In genomic region chr5:106083786-106084185, GRCm38 (mm10) we compare ENCODE assay signal across 25 mouse cellular contexts.
"Had no signal": no experiment of that assay in that cellular context is flagged by ENCODE, and none has a peak within 500 bp of the region (broad histone marks: within the 10 kb centered on the region; RNA-seq: fewer than 3 reads in every experiment).

No protein-coding gene starts in this region.

- DNase-seq: gastrocnemius, adult 2 months; gastrocnemius, postnatal 10 days; gastrocnemius, postnatal 25 days; heart, adult 2 months; heart, postnatal 10 days; kidney, adult 11 months; kidney, adult 2 months; kidney, adult 9 months; kidney, postnatal 14 days; kidney, postnatal 36 days; layer of hippocampus, adult 9-11 months; layer of hippocampus, postnatal 36 days; liver had no signal

- H3K9ac ChIP-seq: heart, embryonic 12.5 days; hindbrain, embryonic 13.5 days; hindbrain, embryonic 15.5 days; kidney, embryonic 15.5 days; limb, embryonic 12.5 days; liver, embryonic 12.5 days; liver, embryonic 14.5 days had no signal

- H3K27me3 ChIP-seq: heart, embryonic 12.5 days; hindbrain, embryonic 13.5 days; hindbrain, embryonic 15.5 days; kidney, embryonic 15.5 days; limb, embryonic 12.5 days; liver, embryonic 12.5 days had no signal

- H3K36me3 ChIP-seq: heart, embryonic 12.5 days; hindbrain, embryonic 13.5 days; hindbrain, embryonic 15.5 days; kidney, embryonic 15.5 days; limb, embryonic 10.5 days; limb, embryonic 12.5 days; liver, embryonic 12.5 days had no signal

- H3K4me3 ChIP-seq: gastrocnemius, adult 2 months; heart, adult 2 months; heart, embryonic 12.5 days; hindbrain, embryonic 13.5 days; hindbrain, embryonic 15.5 days; kidney, embryonic 15.5 days; left cerebral cortex, adult 2 months; limb, embryonic 10.5 days; limb, embryonic 12.5 days; liver, embryonic 12.5 days had no signal

- H3K9me3 ChIP-seq: hindbrain, embryonic 15.5 days; kidney, embryonic 15.5 days; limb, embryonic 10.5 days; liver, embryonic 12.5 days had no signal

- H3K27ac ChIP-seq: gastrocnemius, adult 2 months; heart, adult 2 months; hindbrain, embryonic 13.5 days; hindbrain, embryonic 15.5 days; hindbrain, postnatal 0 days; kidney, embryonic 15.5 days; kidney, postnatal 0 days; left cerebral cortex, adult 2 months; limb, embryonic 10.5 days; limb, embryonic 12.5 days; liver, embryonic 12.5 days; liver, embryonic 14.5 days had no signal

- H3K4me2 ChIP-seq: heart, embryonic 12.5 days; hindbrain, embryonic 13.5 days; hindbrain, embryonic 15.5 days; kidney, embryonic 15.5 days; limb, embryonic 12.5 days; liver, embryonic 12.5 days had no signal

- ATAC-seq: hindbrain, postnatal 0 days; intestine, embryonic 16.5 days; liver, embryonic 12.5 days had no signal

- H3K4me1 ChIP-seq: heart, embryonic 12.5 days; hindbrain, embryonic 13.5 days; hindbrain, embryonic 15.5 days; kidney, embryonic 15.5 days; limb, embryonic 10.5 days; limb, embryonic 12.5 days; liver, embryonic 12.5 days had no signal
